Mouse (Mus musculus): Measurements from ENCODE around the gene Dnah12.

GRCm38 (mm10) chr14:26868299-26868698, 175.2 kb downstream of the Dnah12 start:
- no peak for TF ChIP-seq EP300 (IDR thresholded peaks at IDR 0.05; ENCODE audit: low read depth)
- TF ChIP-seq CTCF (IDR thresholded peaks at IDR 0.05; ENCODE audit: low read depth) = no peak
